Mouse (Mus musculus) layer of hippocampus, adult 9-10 months (tissue): ENCODE data around the gene Trpc3.
"Not testable (repeated sequence)": the region's sequence is repeated elsewhere in the genome, so short reads cannot be mapped to it uniquely, and the experiment has no call there.

ENCODE experiments used
- DNase-seq: peaks from one replicate; pipeline ENCODE4 v3.0.0; 2022; ENCODE audit warnings: low spot score

Trpc3 gene

DNA sequence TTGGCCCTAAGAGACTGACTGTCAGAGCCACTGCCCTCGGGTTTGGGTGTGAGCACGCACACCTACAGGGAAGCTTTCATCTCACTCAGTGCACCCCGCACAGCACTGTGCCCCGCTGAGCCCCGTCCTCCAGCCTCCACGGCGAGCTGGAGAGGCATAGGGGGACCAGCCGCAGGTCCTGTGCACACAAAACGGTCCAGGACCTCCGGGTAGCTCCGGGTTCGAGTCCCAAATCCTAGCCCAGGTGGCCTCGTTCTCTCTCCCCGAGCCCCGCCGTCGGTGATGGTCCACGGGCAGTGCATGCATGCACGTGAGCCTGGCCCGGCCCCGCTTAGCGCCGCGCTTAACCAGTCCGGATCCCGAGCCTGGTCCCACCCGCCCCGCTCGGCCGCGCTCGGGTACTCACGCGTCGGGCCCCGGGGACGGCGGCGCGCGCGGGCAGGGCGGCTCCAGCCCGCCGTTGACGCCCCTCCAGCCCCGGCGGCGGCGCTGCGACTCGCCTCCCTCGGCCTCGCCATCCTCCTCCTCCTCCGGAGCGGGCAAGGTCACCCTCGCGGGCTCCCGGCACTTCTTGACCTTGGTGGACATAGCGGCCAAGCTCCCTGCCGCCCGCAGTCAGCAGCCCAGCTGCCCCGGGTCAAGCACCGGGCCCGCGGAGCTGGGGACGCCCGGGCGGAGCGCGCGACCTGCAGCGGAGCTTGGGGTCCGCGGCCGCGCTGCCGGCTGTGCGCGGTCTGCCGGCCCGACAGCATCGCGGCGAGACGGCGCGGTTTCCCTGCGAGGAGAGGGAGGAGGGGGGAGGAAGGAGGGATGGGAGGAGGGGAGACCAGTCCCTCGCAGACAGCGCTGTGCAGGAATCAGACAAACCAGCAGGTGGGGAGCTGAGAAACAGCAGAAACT lies at the start of gene Trpc3:
Trpc3 (minus strand) TSS at position 776 of the 900 bp plus-strand sequence.
- DNase-seq: no peak

DNA sequence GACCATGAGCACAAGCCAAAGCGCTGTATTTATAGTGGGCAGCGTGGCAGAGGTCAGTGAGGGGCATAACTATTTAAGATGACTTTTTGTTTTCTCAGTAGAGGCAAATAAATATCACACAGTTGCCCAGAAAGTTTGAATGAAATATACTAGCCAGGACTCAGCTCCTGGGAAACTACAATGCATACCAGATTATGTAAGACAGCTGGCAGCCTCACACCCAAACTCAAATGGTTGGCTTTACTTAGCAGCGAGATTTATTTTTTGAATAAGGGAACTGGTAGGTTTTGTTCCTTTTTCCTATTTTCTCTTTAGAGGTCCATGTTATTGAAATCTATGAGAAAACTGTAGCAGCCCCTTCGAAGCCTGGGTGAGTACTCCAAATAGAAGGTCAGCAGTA lies 48.1 kb upstream of the Trpc3 start:
- DNase-seq: no peak

DNA sequence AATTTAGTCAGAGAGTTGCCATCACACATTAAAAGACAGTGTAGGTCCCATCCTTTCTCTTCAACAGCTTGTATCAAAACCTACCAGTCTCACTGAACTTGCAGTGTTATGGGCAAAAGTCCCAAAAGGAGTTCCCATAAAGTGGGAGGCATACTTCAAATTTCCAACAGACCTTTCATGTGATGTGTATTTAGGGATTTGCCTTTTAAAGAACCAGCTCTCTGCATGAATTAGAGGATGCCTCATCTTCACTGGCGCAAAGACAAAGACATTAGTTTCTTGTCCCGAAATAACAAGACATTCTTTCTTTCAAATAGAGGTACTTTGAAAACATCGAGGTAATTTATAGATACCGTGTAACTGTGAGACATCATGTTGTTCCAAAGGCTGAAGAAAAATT lies 43.1 kb upstream of the Trpc3 start:
- DNase-seq: no peak

DNA sequence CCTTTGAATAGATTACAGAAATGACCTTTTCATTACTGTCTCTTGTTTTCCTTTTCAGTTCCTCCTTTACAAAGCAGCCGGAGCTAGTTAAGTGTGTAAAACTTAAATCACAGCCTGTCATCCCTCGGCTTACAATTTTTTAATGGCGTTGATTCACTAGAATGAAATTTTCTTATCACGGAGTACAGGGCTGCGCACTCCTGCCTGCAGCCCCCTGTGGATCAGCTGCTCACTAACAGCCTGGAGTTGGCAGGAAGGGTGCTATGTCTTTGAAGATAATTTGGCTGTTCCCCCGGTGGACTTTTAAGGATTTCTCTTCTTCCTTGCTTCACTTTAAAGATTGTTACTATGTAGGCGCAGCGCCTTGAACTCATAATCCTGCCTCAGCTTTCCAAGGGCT lies 36.6 kb upstream of the Trpc3 start:
- no peak for DNase-seq

DNA sequence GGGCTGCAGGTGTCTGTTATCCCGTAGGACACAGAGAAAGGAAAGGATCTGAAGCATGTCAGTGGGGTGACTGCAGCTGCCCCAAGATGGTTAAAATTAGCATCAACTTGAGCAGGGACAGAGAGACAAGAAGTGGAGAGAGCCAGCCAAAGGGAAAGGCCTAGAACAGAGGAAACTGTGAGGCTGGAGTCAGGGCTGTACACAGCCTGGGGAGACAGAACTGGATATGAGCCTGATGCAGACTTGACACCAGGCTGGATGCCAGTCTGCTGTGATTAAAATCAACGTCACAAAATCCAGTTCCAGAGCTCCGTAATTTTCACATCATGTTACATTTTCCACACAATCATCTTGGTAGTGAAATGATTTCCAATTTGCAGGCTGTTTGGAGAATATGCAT lies 31.9 kb upstream of the Trpc3 start:
- DNase-seq: no peak

DNA sequence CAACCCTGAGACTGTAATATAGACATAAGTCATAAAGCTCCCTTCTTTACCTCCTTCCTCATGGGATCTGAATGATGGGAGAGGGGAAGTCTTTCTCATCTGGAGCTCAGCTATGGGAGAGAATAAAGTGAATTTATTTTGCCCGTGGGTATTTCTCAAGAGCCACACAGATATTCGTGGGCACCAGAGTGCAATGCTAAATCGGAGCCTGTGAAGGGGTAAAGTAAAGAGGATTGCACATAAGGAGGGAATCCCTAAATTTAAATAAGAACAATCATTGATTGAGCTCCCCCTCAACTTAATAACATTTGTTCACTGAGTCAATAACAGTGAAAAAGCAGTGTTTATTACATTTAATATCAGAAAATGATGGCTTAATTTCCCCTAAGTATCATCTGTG lies 19.6 kb upstream of the Trpc3 start:
- no peak for DNase-seq

DNA sequence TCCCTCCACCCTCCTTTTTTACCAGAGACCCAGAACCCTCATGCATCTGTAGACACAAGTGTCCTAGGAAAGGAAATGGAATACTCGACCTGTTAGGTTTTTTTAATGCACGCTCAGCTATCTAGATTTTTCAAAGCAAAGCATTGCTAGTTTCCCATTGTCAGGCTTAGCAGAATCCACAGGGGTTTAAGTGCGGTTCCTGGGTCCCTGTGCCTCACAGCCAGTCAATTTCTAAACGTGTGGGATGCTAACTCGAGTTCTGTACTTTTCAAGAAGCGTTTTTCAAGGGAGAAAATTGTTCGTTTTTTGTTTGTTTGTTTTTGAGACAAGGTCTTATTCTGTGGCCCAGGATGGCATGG lies 304 bp upstream of the Trpc3 start:
- no peak for DNase-seq

DNA sequence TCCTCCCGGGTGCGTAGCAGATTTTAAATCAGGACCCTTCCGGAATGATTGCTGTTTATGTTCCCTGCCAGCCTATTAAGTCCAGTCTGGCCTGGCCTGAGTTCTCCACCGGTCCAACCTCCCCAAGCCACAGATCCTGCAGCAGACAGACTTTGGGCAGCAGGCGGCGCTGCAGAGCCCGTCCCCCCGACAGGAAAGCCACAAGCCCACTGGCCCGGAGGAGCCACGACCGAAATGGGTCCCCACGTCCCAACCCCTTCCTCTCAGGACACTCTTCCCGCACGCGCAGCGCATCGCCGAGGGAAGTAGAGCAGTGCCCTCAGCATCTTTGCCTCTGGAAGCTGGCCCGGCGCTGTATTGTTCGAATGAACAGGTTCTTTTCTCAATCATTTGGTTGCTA lies 1.1 kb downstream of the Trpc3 start:
- DNase-seq: peak; percentile 7

DNA sequence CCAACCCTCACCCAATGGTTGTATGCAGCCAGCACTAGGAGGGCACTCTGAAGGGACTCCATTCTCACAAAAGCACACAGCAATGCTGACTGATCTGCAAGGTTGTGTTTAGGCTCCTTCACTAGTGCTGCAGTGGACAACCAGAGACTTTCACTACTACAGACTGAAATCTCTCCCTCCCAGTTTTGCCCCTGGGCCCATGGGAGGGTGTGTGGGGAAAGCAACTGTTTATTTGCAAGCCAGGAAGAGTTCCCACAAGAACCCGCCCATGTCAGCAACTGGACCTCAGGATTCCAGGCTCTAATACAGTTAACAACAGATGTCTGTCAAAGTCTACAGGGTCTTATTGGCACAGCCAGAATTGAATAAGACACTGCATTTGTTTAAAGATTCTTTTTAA lies 14.1 kb downstream of the Trpc3 start:
- DNase-seq: no peak

DNA sequence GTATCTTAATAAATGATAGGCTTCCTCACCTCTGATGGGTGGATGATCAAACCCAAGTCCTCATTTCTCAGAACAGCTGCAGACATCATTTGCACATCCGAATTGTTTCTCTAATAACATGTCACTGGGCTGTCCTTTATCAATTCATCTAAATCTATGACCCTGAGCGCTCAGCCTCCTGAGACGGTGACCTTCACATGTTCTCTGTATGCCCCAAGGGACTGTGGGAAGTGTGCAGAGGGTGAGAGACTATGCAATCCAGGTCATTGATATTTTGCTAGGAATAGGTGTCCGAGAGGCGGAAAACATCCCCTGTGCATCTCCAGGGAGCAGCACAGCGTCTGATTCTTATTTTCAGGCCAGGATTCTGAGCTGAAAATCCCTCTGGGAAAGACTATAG lies 22.2 kb downstream of the Trpc3 start:
- DNase-seq: no peak

DNA sequence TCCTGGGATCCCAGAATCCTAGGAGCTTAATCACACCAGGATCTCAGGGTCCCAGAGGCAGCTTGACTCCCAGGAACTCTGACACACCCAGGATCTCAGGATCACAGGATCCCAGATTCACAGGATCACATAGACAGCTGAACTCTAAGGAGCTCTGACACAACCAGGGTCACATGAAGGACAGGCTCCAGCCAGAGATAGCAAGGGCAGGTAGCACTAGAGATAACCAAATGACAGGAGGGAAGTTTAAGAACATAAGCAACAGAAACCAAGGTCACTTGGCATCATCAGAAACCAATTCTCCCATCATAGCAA lies 44.8 kb downstream of the Trpc3 start:
- DNase-seq: not testable (repeated sequence)

DNA sequence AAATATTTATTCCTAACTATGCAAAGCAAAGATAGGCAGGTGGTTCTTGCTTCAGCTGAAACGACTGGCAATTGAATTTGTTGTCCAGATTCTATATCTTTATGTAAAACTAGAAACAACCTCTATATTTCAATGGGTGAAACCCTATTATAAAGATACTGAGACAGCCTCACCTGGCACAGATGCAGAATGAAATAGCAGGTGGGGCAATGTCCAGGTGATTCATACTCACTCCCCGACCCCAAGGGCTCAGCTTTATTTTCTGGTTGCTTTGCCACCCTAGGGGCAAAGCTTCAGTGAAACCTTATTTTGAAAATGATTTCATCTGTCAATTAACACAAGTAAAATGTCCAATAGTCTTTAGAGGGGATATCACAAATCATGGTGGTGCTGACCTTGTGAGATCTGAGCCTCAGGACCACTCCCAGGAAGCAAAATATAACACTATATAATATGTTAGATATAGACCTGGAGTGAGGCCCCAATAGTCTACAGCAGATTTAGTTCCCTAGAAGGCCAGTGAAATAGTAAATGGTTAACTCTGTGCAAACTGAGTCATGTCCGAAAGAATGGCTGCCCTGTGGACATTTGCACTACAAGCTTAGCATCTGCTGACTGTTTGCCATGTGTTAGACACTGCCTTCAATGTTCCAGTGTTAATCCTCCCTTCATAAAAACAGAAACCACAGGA lies 45.3 kb downstream of the Trpc3 start:
- no peak for DNase-seq

DNA sequence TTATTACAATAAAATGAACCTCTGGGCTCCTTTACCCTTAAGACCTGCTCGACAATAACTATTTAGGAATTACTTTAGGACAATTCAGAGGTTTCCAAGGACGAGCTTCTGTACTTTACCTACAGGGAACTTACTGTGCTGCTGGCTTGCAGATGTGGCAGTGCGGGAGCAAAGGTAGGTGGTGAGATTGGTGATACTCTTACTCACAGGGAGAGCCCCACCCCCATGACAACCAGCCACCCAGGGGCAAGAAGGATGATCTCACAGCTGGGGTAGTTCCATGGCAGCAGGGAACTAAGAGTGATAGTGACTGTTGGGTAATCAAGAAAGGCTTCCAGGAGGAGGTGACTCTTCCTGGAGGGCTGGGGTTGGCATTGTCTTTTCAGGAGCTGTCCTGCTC lies 46.6 kb downstream of the Trpc3 start:
- no peak for DNase-seq

DNA sequence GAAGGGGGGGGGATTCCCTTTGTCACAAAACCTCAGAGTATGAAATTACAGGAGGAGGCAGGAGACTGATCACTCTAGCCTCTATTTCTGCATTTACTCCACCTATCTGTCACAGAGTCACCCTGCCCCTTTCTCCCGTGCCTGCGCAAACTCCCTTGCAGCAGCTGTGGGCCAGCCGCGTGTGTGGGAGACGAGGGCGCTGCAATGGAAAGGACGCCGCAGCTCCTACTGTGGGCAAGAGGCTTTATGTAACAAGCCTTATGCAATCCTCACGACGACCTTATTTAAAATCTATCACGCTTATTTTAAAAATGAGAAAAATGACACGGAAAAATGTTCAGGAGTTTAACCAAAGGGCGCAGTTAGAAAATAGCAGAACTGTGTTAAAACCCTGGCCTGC lies 47.2 kb downstream of the Trpc3 start:
- DNase-seq: no peak

DNA sequence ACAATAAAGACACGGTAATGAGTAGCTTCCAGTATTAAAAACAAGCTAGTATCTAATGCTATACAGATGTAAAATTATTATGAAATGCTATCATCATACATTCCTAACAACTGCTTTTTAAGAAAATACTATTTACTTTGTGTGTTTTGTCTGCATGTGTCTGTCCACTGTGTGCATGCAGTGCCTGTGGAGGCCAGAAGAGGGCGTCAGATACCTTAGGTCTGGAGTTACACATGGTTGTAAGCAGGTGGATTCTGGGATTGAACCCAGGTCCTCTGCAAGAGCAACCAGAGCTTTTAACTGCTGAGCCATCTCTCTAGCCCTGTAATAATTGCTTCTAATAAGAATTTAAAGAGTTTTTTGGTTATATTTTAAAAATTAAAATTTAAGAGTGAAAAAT lies 49.2 kb downstream of the Trpc3 start:
- DNase-seq: no peak

DNA sequence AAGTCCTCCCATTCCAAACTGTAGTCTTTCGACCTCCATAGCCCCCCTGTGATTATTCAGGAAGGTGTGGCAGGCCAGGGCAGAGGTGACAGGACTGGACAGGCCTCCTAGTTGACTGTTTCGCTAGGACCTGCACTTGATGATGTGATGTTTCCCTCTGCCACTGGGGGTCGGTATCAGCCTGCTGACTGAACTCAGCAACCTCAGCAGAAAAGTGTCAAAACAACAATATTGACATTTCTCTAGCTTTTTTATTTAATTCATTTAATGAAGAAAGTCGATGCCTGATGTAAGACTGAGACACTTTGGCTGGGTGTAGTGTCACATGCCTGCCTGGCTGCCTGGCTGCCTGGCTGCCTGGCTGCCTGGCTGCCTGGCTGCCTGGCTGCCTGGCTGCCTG lies 54.5 kb downstream of the Trpc3 start:
- peak; percentile 29 for DNase-seq

DNA sequence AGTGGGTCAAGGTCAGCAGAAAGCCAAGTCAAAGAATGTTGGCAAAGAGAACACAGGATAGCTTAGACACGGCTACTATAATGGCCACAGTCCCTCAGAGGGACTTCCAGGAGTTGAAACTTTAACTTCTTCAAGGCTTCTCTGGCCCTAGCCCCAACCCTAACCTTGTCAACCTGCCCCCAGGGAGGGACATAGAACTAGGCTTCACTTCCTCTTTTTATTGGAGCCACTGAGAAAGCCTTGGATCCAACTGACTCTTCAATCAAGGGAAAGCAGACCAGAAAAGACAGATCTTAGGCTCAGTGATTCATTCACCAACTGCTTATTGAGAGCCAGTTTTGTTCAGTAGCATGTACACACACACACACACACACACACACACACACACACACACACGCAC lies 63.2 kb downstream of the Trpc3 start:
- no peak for DNase-seq

DNA sequence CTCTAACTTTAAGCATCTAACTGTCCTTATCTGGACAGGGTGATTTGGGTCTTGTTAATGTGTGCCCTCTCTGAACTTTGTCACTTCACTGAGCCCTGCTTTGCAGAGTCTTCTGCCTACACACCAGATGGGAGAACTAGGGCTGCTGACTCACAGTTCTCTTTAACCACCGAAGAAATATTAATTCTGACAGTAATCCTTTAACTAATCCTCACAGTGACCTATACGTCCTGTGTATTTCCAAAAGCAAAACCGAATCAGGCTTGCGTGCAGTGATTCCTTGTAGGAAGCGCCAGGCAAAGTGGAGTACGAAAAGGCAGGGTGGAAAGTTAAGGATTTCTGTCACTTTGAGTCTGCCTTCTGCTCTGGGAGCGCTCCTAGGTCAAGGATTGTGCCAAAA lies 71.8 kb downstream of the Trpc3 start:
- DNase-seq: no peak

DNA sequence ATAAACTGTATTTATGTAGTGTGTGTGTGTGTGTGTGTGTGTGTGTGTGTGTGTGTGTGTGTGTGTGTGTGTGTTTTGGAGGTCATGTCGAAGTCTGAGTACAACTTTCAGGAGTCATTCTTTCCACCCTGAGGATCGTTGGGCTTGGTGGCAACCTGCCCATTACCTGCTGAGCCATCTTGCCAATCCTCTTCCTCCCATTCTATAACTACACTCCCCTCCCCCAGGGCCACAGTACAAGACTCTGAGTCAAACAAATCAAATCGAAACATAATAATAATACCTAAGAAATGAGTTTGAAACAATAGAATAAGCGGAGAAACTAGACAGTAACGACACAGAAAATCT lies 76.1 kb downstream of the Trpc3 start:
- no peak for DNase-seq

DNA sequence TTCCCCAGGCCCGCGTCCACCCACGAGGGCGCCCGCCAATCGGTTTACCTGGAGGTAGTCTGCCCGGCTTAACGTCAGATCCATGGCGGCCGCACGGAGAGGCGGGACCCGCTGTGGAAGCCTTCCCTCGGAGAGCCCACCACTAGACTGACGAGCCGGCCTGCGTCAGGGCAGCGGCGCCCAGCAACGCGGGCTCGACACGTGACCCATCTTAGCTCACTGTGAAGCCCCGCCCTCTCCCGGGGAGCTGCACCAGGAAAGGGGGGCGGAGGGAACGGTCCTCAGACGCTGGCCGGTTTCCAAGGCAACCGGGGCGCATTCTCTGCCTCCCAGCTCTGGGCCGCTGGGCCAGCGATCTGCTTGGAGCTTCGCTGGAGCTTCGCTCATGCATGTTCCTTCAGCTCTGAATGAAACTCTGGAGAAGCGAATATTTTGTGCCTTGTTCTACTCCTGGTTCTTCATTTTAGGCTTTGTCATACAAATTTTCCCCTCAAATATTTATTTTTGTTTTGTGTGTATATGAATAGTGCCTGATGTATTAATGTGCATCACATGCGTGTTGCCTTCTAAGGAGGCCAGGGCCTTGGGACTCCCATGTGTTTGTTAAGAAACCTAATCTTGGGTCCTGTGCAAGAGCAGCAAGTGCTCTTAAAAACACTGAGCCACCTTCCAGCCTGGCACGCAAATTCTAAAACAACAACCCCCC lies 76.6 kb downstream of the Trpc3 start, which contains the start of gene Bbs7:
Bbs7 (minus strand) TSS at position 276 of the 706 bp plus-strand sequence.
- peak; percentile 84 for DNase-seq

DNA sequence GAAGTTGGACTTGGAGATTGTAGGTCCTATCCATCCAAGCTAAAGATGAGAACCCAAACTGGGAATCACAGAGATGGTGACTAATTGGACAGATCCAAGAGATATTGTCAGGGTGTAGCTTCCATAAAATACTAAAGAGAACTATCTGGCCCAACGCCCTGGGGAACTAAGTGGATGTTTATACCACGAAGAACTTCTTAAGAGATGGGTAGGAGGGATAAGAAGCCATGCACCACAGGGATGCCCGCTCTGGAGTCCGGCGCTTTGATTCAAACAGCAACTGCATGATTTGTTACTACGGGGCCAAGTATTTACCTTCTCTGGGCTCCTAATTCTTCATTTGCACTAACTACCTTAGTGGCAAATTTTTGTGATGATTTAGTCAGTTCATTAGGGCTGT lies 77.3 kb downstream of the Trpc3 start:
- no peak for DNase-seq

DNA sequence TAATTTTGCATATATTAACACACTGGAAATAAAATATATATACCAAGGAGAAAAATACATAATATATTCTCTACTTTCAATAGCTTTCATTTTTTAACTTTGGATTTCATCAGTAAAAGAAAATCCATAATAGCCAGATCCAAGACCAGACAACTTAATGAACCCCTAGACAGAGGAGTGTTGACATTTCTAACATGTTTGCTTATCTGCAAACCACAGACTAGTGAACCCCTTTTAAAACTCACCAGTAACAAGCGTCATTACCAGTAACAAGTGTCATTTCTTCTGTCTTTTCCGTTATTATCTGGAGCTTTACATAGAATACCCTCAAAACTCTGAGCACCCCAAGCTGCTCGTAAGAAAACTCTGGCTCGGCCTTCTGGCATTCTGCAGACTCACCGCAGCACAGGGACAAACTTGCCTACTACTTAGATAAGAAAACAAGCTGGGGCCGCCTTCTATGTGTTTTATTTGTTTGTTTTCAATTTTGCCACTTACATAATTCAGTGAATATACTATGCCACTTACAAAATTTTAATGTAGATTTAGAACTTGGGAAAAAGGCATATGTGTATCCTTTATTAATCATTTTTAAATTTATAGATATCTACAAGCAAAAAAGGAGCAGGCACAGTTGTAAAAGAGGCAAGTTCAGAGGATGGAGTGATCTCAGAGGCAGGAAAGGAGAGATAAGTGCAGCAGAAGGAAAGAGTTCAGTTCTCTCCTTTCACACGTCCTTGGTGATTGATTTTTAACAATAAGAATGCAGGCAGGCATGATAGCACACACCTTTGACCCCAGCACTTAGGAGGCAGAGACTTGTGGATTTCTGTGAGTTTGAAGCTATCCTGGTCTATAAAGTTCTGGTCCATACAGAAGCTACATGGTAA lies 83.8 kb downstream of the Trpc3 start:
- no peak for DNase-seq
